Mouse (Mus musculus): Measurements from ENCODE around the gene E2f2. TPM values are rescaled to one million over a fixed set of nuclear protein-coding genes. Genes with fewer than 3 reads are reported as not detected.
A peak's percentile ranks its signal among the peaks of the same experiment; 100 is the strongest.

Gene E2f2
- polyA plus RNA-seq, 1 experiment = 3.5 TPM

DNA sequence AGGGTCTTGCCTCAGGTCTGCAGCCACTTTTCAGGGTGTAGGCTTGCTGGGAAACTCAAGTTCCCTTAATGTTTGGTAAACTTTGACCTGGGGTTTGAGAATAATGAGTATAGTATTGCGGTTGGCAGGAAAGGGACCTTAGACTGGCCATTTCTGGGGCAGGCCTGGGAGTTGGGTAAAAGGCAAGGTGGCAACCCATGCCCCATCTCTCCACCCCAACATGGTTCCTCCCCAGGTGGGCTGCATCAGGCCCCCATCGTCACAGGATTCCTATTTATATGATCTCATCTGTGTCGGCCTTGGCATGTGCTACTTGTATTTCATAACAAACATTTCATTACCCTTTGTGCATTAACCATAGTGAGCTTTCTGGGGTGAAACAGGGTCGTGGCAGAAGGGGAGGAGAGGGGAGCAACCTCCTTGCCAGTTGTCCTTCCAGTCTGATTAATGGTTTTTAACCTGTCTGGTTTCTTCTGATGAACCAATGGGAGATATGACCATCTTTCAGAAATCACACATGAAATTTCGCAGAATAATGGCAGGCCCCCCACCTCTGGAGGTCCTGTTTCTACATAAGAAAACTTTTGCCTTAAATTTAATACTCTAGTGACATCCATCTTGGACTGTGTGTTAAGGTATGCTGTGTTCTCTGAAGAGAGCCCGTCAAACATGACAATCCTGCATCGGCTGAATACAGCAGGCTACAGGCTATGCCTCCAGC, 26.0 kb upstream of the E2f2 start:
- TF ChIP-seq POLR2A (IDR thresholded peaks at IDR 0.05; ENCODE audit: borderline replicate concordance, extremely low read depth, insufficient read depth, insufficient read length, poor library complexity, severe bottlenecking) (no peak), CTCF (IDR thresholded peaks at IDR 0.05; ENCODE audit: borderline replicate concordance, extremely low read depth, insufficient read depth, insufficient read length) (no peak)
- no peak for DNase-seq (ENCODE audit: low read depth)

DNA sequence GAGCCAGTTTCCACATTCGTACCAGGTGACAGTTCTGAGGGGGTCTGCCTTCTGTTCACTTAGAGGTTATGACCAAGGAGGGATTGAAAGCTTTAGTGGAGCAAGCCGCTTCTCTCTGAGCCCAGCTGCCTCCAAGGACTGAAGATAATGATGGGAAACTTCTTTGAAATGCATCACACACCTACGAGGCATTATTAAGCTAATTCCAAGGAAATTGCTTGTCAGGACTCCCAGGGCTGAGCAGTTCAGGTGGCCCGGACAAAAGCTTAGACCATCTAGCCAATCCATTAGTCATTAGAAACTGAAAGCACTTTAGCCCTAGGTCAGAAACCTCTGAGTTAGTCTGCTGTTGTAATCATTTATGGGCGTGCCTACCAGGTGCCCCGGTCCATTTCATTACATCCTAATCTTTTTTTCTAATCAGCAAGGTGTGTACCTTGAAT, 25.5 kb upstream of the E2f2 start:
- peak; percentile 20 for DNase-seq (ENCODE audit: low read depth)
- TF ChIP-seq CTCF (IDR thresholded peaks at IDR 0.05; ENCODE audit: borderline replicate concordance, extremely low read depth, insufficient read depth, insufficient read length) (no peak), POLR2A (IDR thresholded peaks at IDR 0.05; ENCODE audit: borderline replicate concordance, extremely low read depth, insufficient read depth, insufficient read length, poor library complexity, severe bottlenecking) (no peak)

DNA sequence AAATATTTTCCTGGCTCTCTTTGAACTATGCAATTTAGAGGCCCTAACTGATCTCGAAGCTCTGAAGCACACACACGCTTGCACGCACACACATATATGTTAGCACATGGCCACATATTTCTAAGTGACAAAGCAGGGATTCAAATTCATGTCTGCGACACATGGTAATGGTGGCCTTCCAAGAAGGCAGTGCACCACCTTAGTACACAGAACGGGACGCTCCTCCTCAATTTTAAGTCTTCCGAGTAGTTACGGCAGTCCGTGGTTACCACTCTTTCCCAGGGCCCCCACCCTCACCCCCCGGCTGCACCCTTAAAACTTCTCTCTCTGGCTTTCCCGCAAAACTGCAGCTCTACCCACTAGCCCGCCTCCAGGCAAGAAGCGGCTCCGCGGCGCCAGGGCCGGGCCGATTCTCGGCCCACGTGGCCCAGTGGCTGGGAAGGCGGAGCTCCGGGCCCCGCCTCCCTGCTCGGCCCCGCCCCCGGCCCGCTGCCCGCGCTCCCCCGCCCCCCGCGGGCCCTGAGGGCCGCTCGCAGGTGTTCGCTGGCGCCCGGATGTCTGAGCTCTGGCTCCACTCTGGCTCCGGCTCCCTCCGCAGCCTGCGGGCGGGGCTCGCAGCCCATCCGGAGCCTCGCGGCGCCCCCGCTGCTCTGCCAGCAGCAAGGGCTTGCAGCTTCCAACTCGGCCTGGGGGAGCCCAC, 24.6 kb upstream of the E2f2 start:
- TF ChIP-seq POLR2A (IDR thresholded peaks at IDR 0.05; ENCODE audit: borderline replicate concordance, extremely low read depth, insufficient read depth, insufficient read length, poor library complexity, severe bottlenecking) (peak; percentile 32; the same call in 1 of the 2 replicates), CTCF (IDR thresholded peaks at IDR 0.05; ENCODE audit: borderline replicate concordance, extremely low read depth, insufficient read depth, insufficient read length) (no peak)
- DNase-seq (ENCODE audit: low read depth) = peak; percentile 90

DNA sequence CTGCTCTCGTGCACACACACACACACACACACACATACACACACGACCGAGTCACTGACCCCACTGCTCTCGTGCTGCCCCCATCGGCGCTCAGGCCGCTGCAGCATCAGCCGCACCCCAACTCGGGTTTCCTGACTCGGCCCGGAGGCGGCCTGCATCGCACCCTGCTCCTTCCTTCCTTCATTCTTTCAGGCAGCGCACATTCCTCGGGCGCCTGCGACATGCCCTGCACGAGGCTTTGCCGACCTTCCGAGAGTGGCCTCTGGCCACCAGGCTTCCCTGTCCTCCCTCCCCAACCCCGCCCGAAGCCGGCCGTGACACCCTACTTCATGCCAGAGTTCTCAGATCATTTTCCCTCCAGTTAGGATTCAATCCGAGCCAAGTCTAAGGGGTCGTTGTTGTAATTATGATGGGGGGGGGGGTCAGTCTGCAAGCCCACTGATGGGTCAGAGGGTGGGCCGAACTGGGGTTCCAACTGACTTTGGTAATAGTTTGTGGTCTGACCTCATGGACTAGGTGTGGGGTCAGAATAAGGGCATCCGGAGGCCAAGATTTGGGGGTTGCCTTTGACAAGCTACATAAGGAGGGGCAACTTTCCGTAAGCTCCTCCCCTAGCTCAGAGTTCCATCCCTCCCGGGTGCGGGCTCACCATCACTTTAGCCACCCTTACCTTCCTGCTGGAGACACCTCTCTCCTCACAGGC, 23.7 kb upstream of the E2f2 start:
- DNase-seq (ENCODE audit: low read depth) = peak; percentile 35
- TF ChIP-seq POLR2A (IDR thresholded peaks at IDR 0.05; ENCODE audit: borderline replicate concordance, extremely low read depth, insufficient read depth, insufficient read length, poor library complexity, severe bottlenecking) (no peak), CTCF (IDR thresholded peaks at IDR 0.05; ENCODE audit: borderline replicate concordance, extremely low read depth, insufficient read depth, insufficient read length) (no peak)

DNA sequence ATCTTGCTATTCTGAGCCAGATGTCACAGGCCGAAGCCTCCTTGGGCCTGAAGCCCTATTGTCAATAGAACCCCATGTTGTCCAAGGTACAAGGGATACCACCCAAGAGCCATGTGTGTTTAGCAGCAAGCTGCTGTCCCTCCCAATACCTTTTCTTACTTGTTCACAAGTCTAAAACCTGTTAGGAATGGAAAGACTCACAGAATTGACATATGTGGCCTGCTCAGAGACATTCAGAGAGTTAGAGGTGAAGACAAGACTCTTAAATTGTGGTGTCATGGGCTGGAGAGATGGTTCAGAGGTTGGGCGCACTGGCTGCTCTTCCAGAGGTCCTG, 23.2 kb upstream of the E2f2 start:
- TF ChIP-seq POLR2A (IDR thresholded peaks at IDR 0.05; ENCODE audit: borderline replicate concordance, extremely low read depth, insufficient read depth, insufficient read length, poor library complexity, severe bottlenecking) (no peak), CTCF (IDR thresholded peaks at IDR 0.05; ENCODE audit: borderline replicate concordance, extremely low read depth, insufficient read depth, insufficient read length) (no peak)
- DNase-seq (ENCODE audit: low read depth) = no peak

DNA sequence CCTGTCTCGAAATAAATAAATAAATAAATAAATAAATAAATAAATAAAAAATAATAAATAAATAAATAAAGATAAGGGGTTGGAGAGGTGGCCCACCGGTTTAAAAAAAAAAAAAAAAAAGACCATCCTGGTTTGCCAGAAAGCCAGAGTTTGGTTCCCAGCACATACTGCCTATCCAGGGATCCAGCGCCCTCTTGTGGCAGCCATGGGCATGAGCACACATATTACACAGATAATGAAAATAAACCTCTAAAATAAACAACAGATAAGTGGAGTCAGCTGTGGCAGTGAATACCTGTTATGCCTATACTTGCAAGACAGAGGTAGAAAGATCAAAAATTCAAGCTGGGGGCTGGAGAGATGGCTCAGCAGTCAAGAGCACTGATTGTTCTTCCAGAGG, 22.5 kb upstream of the E2f2 start:
- peak; percentile 71 for DNase-seq (ENCODE audit: low read depth)
- peak; percentile 76; the same call in 1 of the 2 replicates for TF ChIP-seq CTCF (IDR thresholded peaks at IDR 0.05; ENCODE audit: borderline replicate concordance, extremely low read depth, insufficient read depth, insufficient read length)
- no peak for TF ChIP-seq POLR2A (IDR thresholded peaks at IDR 0.05; ENCODE audit: borderline replicate concordance, extremely low read depth, insufficient read depth, insufficient read length, poor library complexity, severe bottlenecking)

DNA sequence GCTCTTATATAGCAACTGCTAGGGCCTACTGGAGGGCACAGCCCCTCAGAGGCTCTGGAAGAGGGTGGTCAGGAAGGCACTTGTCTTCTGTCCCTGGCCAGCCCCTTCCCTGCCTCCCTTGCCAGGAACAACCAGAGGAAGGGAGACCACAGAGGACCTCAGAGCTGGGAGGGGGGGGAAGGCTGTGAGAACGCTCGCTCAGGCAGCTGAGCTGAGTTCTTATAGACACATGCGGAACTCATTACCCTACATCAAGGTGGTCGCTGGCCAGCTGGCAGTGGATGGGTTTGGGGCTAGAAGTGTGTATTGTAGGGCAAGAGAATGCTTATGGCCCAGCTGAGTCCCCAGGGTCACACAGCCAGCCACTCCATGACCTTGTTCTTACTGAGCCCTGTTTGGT, 21.6 kb upstream of the E2f2 start:
- TF ChIP-seq POLR2A (IDR thresholded peaks at IDR 0.05; ENCODE audit: borderline replicate concordance, extremely low read depth, insufficient read depth, insufficient read length, poor library complexity, severe bottlenecking) = no peak
- TF ChIP-seq CTCF (IDR thresholded peaks at IDR 0.05; ENCODE audit: borderline replicate concordance, extremely low read depth, insufficient read depth, insufficient read length) = no peak
- peak; percentile 30 for DNase-seq (ENCODE audit: low read depth)

DNA sequence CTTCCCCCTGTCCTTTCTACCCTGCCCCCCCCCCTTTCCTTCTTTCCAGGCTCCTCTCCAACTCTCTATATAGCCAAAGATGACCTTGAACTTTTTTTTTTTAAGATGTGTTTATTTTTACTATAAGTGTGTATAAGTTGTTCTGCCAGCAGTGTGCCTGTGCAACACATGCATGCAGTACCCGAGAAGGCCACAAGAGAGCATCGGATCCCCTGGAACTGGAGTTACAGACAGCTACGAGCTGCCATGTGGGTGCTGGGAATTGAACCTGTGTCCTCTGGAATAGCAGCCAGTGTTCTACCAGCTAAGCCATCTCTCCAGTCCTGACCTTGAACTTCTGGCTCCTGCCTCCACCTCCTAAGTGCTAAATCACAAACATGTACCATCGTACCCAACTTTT, 19.4 kb upstream of the E2f2 start:
- DNase-seq (ENCODE audit: low read depth) = no peak
- no peak for TF ChIP-seq POLR2A (IDR thresholded peaks at IDR 0.05; ENCODE audit: borderline replicate concordance, extremely low read depth, insufficient read depth, insufficient read length, poor library complexity, severe bottlenecking)
- peak; percentile 29; the same call in 1 of the 2 replicates for TF ChIP-seq CTCF (IDR thresholded peaks at IDR 0.05; ENCODE audit: borderline replicate concordance, extremely low read depth, insufficient read depth, insufficient read length)

DNA sequence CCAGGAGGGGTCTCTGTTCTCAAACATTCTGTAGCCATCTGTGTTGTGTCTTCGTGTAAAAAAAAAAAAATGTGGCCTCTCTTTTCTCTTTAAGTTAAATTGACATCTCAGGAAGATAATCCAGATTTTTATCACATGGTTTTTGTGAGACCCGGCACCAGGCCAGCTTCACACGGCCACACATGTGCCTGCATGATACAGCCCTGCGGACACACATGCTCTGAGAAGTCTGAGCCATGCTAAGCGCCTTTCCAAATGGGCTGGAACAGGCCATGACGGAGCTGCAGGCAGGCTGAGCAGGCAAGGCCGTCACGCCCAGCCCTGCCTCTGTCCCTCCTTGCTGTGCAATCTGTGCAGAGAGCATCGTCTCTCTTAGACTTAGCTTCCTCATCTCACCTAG, 17.7 kb upstream of the E2f2 start:
- peak; percentile 40 for DNase-seq (ENCODE audit: low read depth)

DNA sequence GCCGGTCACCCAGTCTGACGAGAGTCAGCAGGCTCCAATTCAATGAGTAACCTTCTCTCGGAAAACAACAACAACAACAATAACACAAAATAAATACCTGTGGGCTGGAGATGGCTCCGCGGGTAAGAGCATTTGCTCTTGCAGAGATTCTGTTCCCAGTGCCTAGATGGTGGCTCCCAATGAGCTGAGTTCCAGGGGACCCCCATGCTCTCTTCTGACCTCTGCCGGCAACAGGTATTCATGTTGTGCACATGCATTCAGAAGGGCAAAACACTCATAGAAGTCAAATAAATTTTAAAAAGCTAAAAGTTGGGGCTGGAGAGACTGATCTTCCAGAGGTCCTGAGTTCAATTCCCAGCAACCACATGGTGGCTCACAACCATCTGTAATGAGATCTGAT, 13.7 kb upstream of the E2f2 start:
- TF ChIP-seq POLR2A (IDR thresholded peaks at IDR 0.05; ENCODE audit: borderline replicate concordance, extremely low read depth, insufficient read depth, insufficient read length, poor library complexity, severe bottlenecking) (no peak), CTCF (IDR thresholded peaks at IDR 0.05; ENCODE audit: borderline replicate concordance, extremely low read depth, insufficient read depth, insufficient read length) (no peak)
- DNase-seq (ENCODE audit: low read depth) = no peak

More for the DNA sequence above, 17.7 kb upstream of the E2f2 start:
- TF ChIP-seq POLR2A (IDR thresholded peaks at IDR 0.05; ENCODE audit: borderline replicate concordance, extremely low read depth, insufficient read depth, insufficient read length, poor library complexity, severe bottlenecking) = no peak
- no peak for TF ChIP-seq CTCF (IDR thresholded peaks at IDR 0.05; ENCODE audit: borderline replicate concordance, extremely low read depth, insufficient read depth, insufficient read length)

DNA sequence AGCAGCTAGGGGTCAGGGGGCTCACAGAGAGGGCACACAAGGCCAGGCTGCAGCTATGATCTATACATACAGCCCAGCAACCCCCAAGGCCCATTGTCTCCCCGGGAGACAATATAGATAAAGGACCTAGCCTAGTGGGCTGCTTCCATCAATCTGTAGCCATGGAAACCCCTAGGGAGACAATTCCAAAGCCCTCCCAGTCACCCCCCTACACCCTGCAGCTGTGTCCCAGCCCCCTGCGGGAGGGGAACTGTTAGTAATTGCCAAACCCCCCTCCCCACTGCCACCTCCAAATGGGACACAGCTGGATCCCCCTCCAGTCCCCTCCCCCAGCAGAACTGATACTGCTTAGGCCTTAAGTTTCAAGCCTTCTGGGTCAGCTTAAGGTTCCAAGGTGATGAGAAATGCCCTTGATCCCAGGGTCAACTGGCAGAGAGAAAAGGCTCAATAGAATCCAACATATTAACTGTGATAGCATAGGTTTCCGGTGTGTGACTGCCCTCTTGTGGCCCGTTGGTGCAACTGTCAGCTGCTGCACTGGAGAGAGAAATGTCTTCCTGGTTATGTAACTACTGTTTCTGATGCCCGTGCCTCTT, 12.3 kb upstream of the E2f2 start:
- no peak for TF ChIP-seq POLR2A (IDR thresholded peaks at IDR 0.05; ENCODE audit: borderline replicate concordance, extremely low read depth, insufficient read depth, insufficient read length, poor library complexity, severe bottlenecking)
- TF ChIP-seq CTCF (IDR thresholded peaks at IDR 0.05; ENCODE audit: borderline replicate concordance, extremely low read depth, insufficient read depth, insufficient read length) = peak; percentile 97
- DNase-seq (ENCODE audit: low read depth) = peak; percentile 91

Data from brain, embryonic 14.5 days (tissue).